In genomic region chr6:72164321-72165275, GRCm38 (mm10) we compare ENCODE assay signal across 8 mouse cellular contexts.
DNase-seq lines count a peak whose midpoint lies in the region; ATAC-seq and TF ChIP-seq lines count a peak whose summit lies in the region.

No protein-coding gene starts in this region.

- no peak overlapping the region for H3K9ac ChIP-seq in embryonic facial prominence, embryonic 15.5 days
- no peak overlapping the region; the same call in 1 of the 2 replicates for H3K9ac ChIP-seq in kidney, embryonic 14.5 days (ENCODE audit: low read depth, low read length)
- H3K9ac ChIP-seq in limb, embryonic 14.5 days (ENCODE audit: low read depth, low read length, severe bottlenecking) = no peak overlapping the region
- no peak overlapping the region for H3K9ac ChIP-seq in midbrain, embryonic 16.5 days (ENCODE audit: low read depth, low read length)

- peaks cover 35% of the 10 kb centered on the region for H3K4me1 ChIP-seq in bone marrow macrophage, adult 2 months (ENCODE audit: control insufficient read depth, insufficient read depth, low read length)
- peaks cover 9% of the 10 kb centered on the region; the same call in 1 of the 2 replicates for H3K4me1 ChIP-seq in embryonic facial prominence, embryonic 15.5 days
- H3K4me1 ChIP-seq in heart, embryonic 10.5 days = peaks cover 18% of the 10 kb centered on the region
- no peaks in the 10 kb centered on the region for H3K4me1 ChIP-seq in kidney, embryonic 14.5 days (ENCODE audit: control insufficient read depth, insufficient read depth, low read length)
- H3K4me1 ChIP-seq in limb, embryonic 14.5 days (ENCODE audit: control insufficient read depth, insufficient read depth, low read length) = no peaks in the 10 kb centered on the region
- H3K4me1 ChIP-seq in midbrain, embryonic 16.5 days (ENCODE audit: control insufficient read depth, insufficient read depth, low read length) = peaks cover 2% of the 10 kb centered on the region; the same call in 1 of the 2 replicates
- peaks cover 10% of the 10 kb centered on the region; the same call in 1 of the 2 replicates for H3K4me1 ChIP-seq in spleen, adult 2 months (ENCODE audit: control insufficient read depth, insufficient read depth, insufficient read length)

- TF ChIP-seq POLR2A in bone marrow macrophage, adult 2 months (IDR thresholded peaks at IDR 0.05; ENCODE audit: borderline replicate concordance, low read depth, low read length) = no peak
- TF ChIP-seq POLR2A in limb, embryonic 14.5 days (IDR thresholded peaks at IDR 0.05; ENCODE audit: borderline replicate concordance, extremely low read depth, insufficient read depth, insufficient read length) = no peak
- TF ChIP-seq POLR2A in spleen, adult 2 months (IDR thresholded peaks at IDR 0.05; ENCODE audit: low read depth, low read length) = no peak

- H3K4me2 ChIP-seq in embryonic facial prominence, embryonic 15.5 days (replicated peaks) = 0 out of 2 replicates have a peak overlapping the region, but pooled peaks have one; percentile 21
- H3K4me2 ChIP-seq in kidney, embryonic 14.5 days (replicated peaks; ENCODE audit: low read depth, low read length) = 0 out of 2 replicates have a peak overlapping the region, but pooled peaks have one; percentile 12
- H3K4me2 ChIP-seq in limb, embryonic 14.5 days (replicated peaks; ENCODE audit: low read depth, low read length, severe bottlenecking) = no peak overlapping the region
- H3K4me2 ChIP-seq in midbrain, embryonic 16.5 days (ENCODE audit: low read length) = no peak overlapping the region

- ATAC-seq in embryonic facial prominence, embryonic 15.5 days (ENCODE audit: insufficient number of reproducible peaks, low FRiP score, low TSS enrichment, low read depth) = peak; percentile 71
- ATAC-seq in kidney, embryonic 14.5 days (ENCODE audit: low FRiP score, low TSS enrichment) = peak; percentile 87
- peak; percentile 93 for ATAC-seq in limb, embryonic 14.5 days (ENCODE audit: low FRiP score, low read depth)
- ATAC-seq in midbrain, embryonic 16.5 days = peak; percentile 93

- no peaks in the 10 kb centered on the region for H3K27me3 ChIP-seq in embryonic facial prominence, embryonic 15.5 days
- H3K27me3 ChIP-seq in heart, embryonic 10.5 days (ENCODE audit: insufficient read depth, poor library complexity, severe bottlenecking) = no peaks in the 10 kb centered on the region
- H3K27me3 ChIP-seq in kidney, embryonic 14.5 days (ENCODE audit: control insufficient read depth, insufficient read depth, low read length) = no peaks in the 10 kb centered on the region
- no peaks in the 10 kb centered on the region for H3K27me3 ChIP-seq in limb, embryonic 14.5 days (ENCODE audit: control insufficient read depth, insufficient read depth, low read length)
- H3K27me3 ChIP-seq in midbrain, embryonic 16.5 days (ENCODE audit: control insufficient read depth, insufficient read depth, low read depth, low read length) = no peaks in the 10 kb centered on the region
- H3K27me3 ChIP-seq in spleen, adult 2 months (ENCODE audit: control insufficient read depth, insufficient read depth, low read length) = no peaks in the 10 kb centered on the region

- DNase-seq in B cell, adult 2 months = peak; percentile 90 to 91
- peak; percentile 92 for DNase-seq in heart, embryonic 10.5 days (ENCODE audit: low spot score)
- DNase-seq in limb, embryonic 14.5 days (ENCODE audit: low spot score) = peak; percentile 95
- peak; percentile 66 to 81 for DNase-seq in spleen, adult 2 months (ENCODE audit: low read depth in 1 of 2, low spot score in 2 of 2)

- no peaks in the 10 kb centered on the region for H3K9me3 ChIP-seq in embryonic facial prominence, embryonic 15.5 days (replicated peaks)
- no peaks in the 10 kb centered on the region for H3K9me3 ChIP-seq in heart, embryonic 10.5 days
- H3K9me3 ChIP-seq in kidney, embryonic 14.5 days (ENCODE audit: control insufficient read depth, low read length) = no peaks in the 10 kb centered on the region
- H3K9me3 ChIP-seq in limb, embryonic 14.5 days (ENCODE audit: control insufficient read depth, low read length) = no peaks in the 10 kb centered on the region
- no peaks in the 10 kb centered on the region for H3K9me3 ChIP-seq in midbrain, embryonic 16.5 days (replicated peaks; ENCODE audit: control insufficient read depth, low read length, poor library complexity, severe bottlenecking)

- H3K4me3 ChIP-seq in bone marrow macrophage, adult 2 months (ENCODE audit: insufficient read depth, low read length) = no peak overlapping the region
- H3K4me3 ChIP-seq in embryonic facial prominence, embryonic 15.5 days (replicated peaks) = no peak overlapping the region
- H3K4me3 ChIP-seq in heart, embryonic 10.5 days = peak overlapping the region; percentile 13
- no peak overlapping the region for H3K4me3 ChIP-seq in kidney, embryonic 14.5 days (ENCODE audit: low read length)
- H3K4me3 ChIP-seq in limb, embryonic 14.5 days (replicated peaks; ENCODE audit: low read length) = no peak overlapping the region
- H3K4me3 ChIP-seq in midbrain, embryonic 16.5 days (ENCODE audit: low read depth, low read length) = no peak overlapping the region
- no peak overlapping the region for H3K4me3 ChIP-seq in spleen, adult 2 months (ENCODE audit: extremely low read depth, insufficient read depth, insufficient read length)

- WGBS in embryonic facial prominence, embryonic 15.5 days = 18% methylated on average over 20 of the region's 20 CpGs
- WGBS in heart, embryonic 10.5 days = 15% methylated on average over 20 of the region's 20 CpGs
- 22% methylated on average over 20 of the region's 20 CpGs for WGBS in kidney, embryonic 14.5 days
- WGBS in limb, embryonic 14.5 days = 20% methylated on average over 20 of the region's 20 CpGs
- 19% methylated on average over 20 of the region's 20 CpGs for WGBS in midbrain, embryonic 16.5 days
- WGBS in spleen, adult 2 months = 21% methylated on average over 20 of the region's 20 CpGs

- TF ChIP-seq CTCF in bone marrow macrophage, adult 2 months (IDR thresholded peaks at IDR 0.05; ENCODE audit: low read depth, low read length) = peak; percentile 85
- peak; percentile 94; the same call in 1 of the 2 replicates for TF ChIP-seq CTCF in spleen, adult 2 months (IDR thresholded peaks at IDR 0.05; ENCODE audit: extremely low read depth, insufficient read depth, insufficient read length, insufficient replicate concordance)

- H3K36me3 ChIP-seq in embryonic facial prominence, embryonic 15.5 days = no peaks in the 10 kb centered on the region
- H3K36me3 ChIP-seq in heart, embryonic 10.5 days = no peaks in the 10 kb centered on the region
- H3K36me3 ChIP-seq in kidney, embryonic 14.5 days (ENCODE audit: control insufficient read depth, insufficient read depth, low read length) = no peaks in the 10 kb centered on the region
- no peaks in the 10 kb centered on the region for H3K36me3 ChIP-seq in limb, embryonic 14.5 days (ENCODE audit: control insufficient read depth, insufficient read depth, low read length)
- H3K36me3 ChIP-seq in midbrain, embryonic 16.5 days (ENCODE audit: control insufficient read depth, insufficient read depth, low read length) = no peaks in the 10 kb centered on the region
- no peaks in the 10 kb centered on the region for H3K36me3 ChIP-seq in spleen, adult 2 months (ENCODE audit: control insufficient read depth, insufficient read depth, low read length)

- peak overlapping the region; percentile 4; the same call in 1 of the 2 replicates for H3K27ac ChIP-seq in bone marrow macrophage, adult 2 months (ENCODE audit: insufficient read depth, low read depth, low read length)
- no peak overlapping the region for H3K27ac ChIP-seq in embryonic facial prominence, embryonic 15.5 days (replicated peaks)
- H3K27ac ChIP-seq in heart, embryonic 10.5 days = peak overlapping the region; percentile 31; the same call in 1 of the 2 replicates
- H3K27ac ChIP-seq in kidney, embryonic 14.5 days (ENCODE audit: low read depth, low read length) = no peak overlapping the region
- no peak overlapping the region for H3K27ac ChIP-seq in limb, embryonic 14.5 days (replicated peaks; ENCODE audit: low read depth, low read length)
- no peak overlapping the region for H3K27ac ChIP-seq in midbrain, embryonic 16.5 days (ENCODE audit: low read length)
- 0 out of 2 replicates have a peak overlapping the region, but pooled peaks have one; percentile 2 for H3K27ac ChIP-seq in spleen, adult 2 months (ENCODE audit: insufficient read depth, low read length)

Comparison
In these comparisons a context has a peak if more than half of its experiments do, and no peak if none do; other contexts are left out.
1. H3K27ac ChIP-seq: peak in bone marrow macrophage, adult 2 months (single experiment), heart, embryonic 10.5 days (single experiment) and spleen, adult 2 months (single experiment); none in embryonic facial prominence, embryonic 15.5 days (single experiment), kidney, embryonic 14.5 days (single experiment), limb, embryonic 14.5 days (single experiment) and midbrain, embryonic 16.5 days (single experiment).
2. H3K4me2 ChIP-seq: peak in embryonic facial prominence, embryonic 15.5 days (single experiment) and kidney, embryonic 14.5 days (single experiment); none in limb, embryonic 14.5 days (single experiment) and midbrain, embryonic 16.5 days (single experiment).
3. Peak in every context shown above with its lines, with median percentiles within 50 percentile points of each other: DNase-seq and ATAC-seq.